Mouse (Mus musculus): ENCODE measurements at regions not wholly inside any gene's neighbourhood (a gene's known extent, or its start where the extent isn't known, plus 50 kb on each side); places are given as distances from the start of the nearest gene placed in this dataset.

GRCm38 (mm10) chr5:64401737-64402136 is 245.6 kb downstream of the Tbc1d1 start:
- no peaks in the 10 kb centered on the region for H3K9me3 ChIP-seq
- H3K4me1 ChIP-seq, result no peaks in the 10 kb centered on the region
- no peaks in the 10 kb centered on the region for H3K36me3 ChIP-seq
- no peak overlapping the region for H3K27ac ChIP-seq (replicated peaks)
- ATAC-seq (ENCODE audit: extremely low read depth, insufficient number of reproducible peaks, low FRiP score, low TSS enrichment), result no peak
- H3K4me2 ChIP-seq, result no peak overlapping the region
- no peak overlapping the region for H3K9ac ChIP-seq
- 71% methylated on average over 9 of the region's 9 CpGs for WGBS
- H3K4me3 ChIP-seq, result no peak overlapping the region
- no peaks in the 10 kb centered on the region for H3K27me3 ChIP-seq (replicated peaks)

- no peak for ATAC-seq (ENCODE audit: extremely low read depth, insufficient number of reproducible peaks, low FRiP score, low TSS enrichment)
- no peak overlapping the region for H3K9ac ChIP-seq
- H3K9me3 ChIP-seq, result no peaks in the 10 kb centered on the region
- WGBS, result 83% methylated on average over 11 of the region's 11 CpGs
- H3K4me1 ChIP-seq, result no peaks in the 10 kb centered on the region
- H3K4me3 ChIP-seq, result no peak overlapping the region
- H3K27ac ChIP-seq (replicated peaks), result no peak overlapping the region
- H3K27me3 ChIP-seq (replicated peaks), result no peaks in the 10 kb centered on the region
- H3K4me2 ChIP-seq, result no peak overlapping the region
- H3K36me3 ChIP-seq, result no peaks in the 10 kb centered on the region
Observed at GRCm38 (mm10) chr5:64403077-64403981, 247.2 kb downstream of the Tbc1d1 start.

GRCm38 (mm10) chr5:64403982-64404345 is 247.9 kb downstream of the Tbc1d1 start:
- Histone ChIP-seq H3K4me3 (no peak overlapping the region), H3K4me1 (no peaks in the 10 kb centered on the region), H3K27ac (replicated peaks) (no peak overlapping the region), H3K36me3 (no peaks in the 10 kb centered on the region), H3K4me2 (no peak overlapping the region), H3K9ac (no peak overlapping the region), H3K27me3 (replicated peaks) (no peaks in the 10 kb centered on the region), H3K9me3 (no peaks in the 10 kb centered on the region)
- WGBS, result 84% methylated on average over 7 of the region's 7 CpGs
- no peak for ATAC-seq (ENCODE audit: extremely low read depth, insufficient number of reproducible peaks, low FRiP score, low TSS enrichment)

GRCm38 (mm10) chr5:64404512-64404911 is 248.4 kb downstream of the Tbc1d1 start:
- Histone ChIP-seq H3K4me1 (no peaks in the 10 kb centered on the region), H3K4me2 (no peak overlapping the region), H3K4me3 (no peak overlapping the region), H3K36me3 (no peaks in the 10 kb centered on the region), H3K27me3 (replicated peaks) (no peaks in the 10 kb centered on the region), H3K27ac (replicated peaks) (no peak overlapping the region), H3K9ac (no peak overlapping the region), H3K9me3 (no peaks in the 10 kb centered on the region)
- ATAC-seq (ENCODE audit: extremely low read depth, insufficient number of reproducible peaks, low FRiP score, low TSS enrichment), result no peak
- 89% methylated on average over 5 of the region's 5 CpGs for WGBS

GRCm38 (mm10) chr5:64408938-64409337 is 252.8 kb downstream of the Tbc1d1 start:
- Histone ChIP-seq H3K27ac (replicated peaks) (no peak overlapping the region), H3K4me3 (no peak overlapping the region), H3K9ac (no peak overlapping the region), H3K36me3 (no peaks in the 10 kb centered on the region), H3K4me1 (peaks cover 13% of the 10 kb centered on the region), H3K4me2 (no peak overlapping the region), H3K27me3 (replicated peaks) (no peaks in the 10 kb centered on the region), H3K9me3 (no peaks in the 10 kb centered on the region)
- no peak for ATAC-seq (ENCODE audit: extremely low read depth, insufficient number of reproducible peaks, low FRiP score, low TSS enrichment)
- WGBS, result 65% methylated on average over 3 of the region's 3 CpGs

GRCm38 (mm10) chr5:64410621-64411020 is 254.5 kb downstream of the Tbc1d1 start:
- WGBS, result 49% methylated on average over 7 of the region's 7 CpGs
- no peak overlapping the region for H3K4me2 ChIP-seq

GRCm38 (mm10) chr5:64414519-64414918 is 258.4 kb downstream of the Tbc1d1 start:
- Histone ChIP-seq H3K4me2 (no peak overlapping the region), H3K9me3 (no peaks in the 10 kb centered on the region), H3K27me3 (replicated peaks) (no peaks in the 10 kb centered on the region), H3K36me3 (no peaks in the 10 kb centered on the region), H3K27ac (replicated peaks) (no peak overlapping the region), H3K4me3 (no peak overlapping the region), H3K9ac (no peak overlapping the region), H3K4me1 (peaks cover 13% of the 10 kb centered on the region)
- ATAC-seq (ENCODE audit: extremely low read depth, insufficient number of reproducible peaks, low FRiP score, low TSS enrichment), result no peak
- WGBS, result 62% methylated on average over 5 of the region's 5 CpGs

More at GRCm38 (mm10) chr5:64410621-64411020, 254.5 kb downstream of the Tbc1d1 start:
- Histone ChIP-seq H3K9me3 (no peaks in the 10 kb centered on the region), H3K4me3 (no peak overlapping the region), H3K36me3 (no peaks in the 10 kb centered on the region), H3K27ac (replicated peaks) (peak overlapping the region; percentile 3; the same call in 1 of the 2 replicates), H3K9ac (no peak overlapping the region), H3K4me1 (peaks cover 13% of the 10 kb centered on the region), H3K27me3 (replicated peaks) (no peaks in the 10 kb centered on the region)
- no peak for ATAC-seq (ENCODE audit: extremely low read depth, insufficient number of reproducible peaks, low FRiP score, low TSS enrichment)

- no peak for ATAC-seq (ENCODE audit: extremely low read depth, insufficient number of reproducible peaks, low FRiP score, low TSS enrichment)
- H3K4me1 ChIP-seq, result no peaks in the 10 kb centered on the region
- peaks cover 5% of the 10 kb centered on the region; the same call in 1 of the 2 replicates for H3K9me3 ChIP-seq
- H3K4me3 ChIP-seq, result no peak overlapping the region
- no peak overlapping the region for H3K9ac ChIP-seq
- H3K4me2 ChIP-seq, result no peak overlapping the region
- no peak overlapping the region for H3K27ac ChIP-seq (replicated peaks)
- 80% methylated on average over 1 of the region's 1 CpGs for WGBS
- H3K36me3 ChIP-seq, result no peaks in the 10 kb centered on the region
- H3K27me3 ChIP-seq (replicated peaks), result no peaks in the 10 kb centered on the region
Observed at GRCm38 (mm10) chr5:64419395-64419794, 263.3 kb downstream of the Tbc1d1 start.

GRCm38 (mm10) chr5:64422787-64423587 is 266.9 kb downstream of the Tbc1d1 start:
- 50% methylated on average over 13 of the region's 13 CpGs for WGBS
- Histone ChIP-seq H3K4me1 (no peaks in the 10 kb centered on the region), H3K36me3 (no peaks in the 10 kb centered on the region), H3K27me3 (replicated peaks) (no peaks in the 10 kb centered on the region), H3K27ac (replicated peaks) (no peak overlapping the region), H3K9ac (no peak overlapping the region), H3K4me3 (no peak overlapping the region), H3K9me3 (peaks cover 9% of the 10 kb centered on the region; the same call in 1 of the 2 replicates), H3K4me2 (no peak overlapping the region)
- no peak for ATAC-seq (ENCODE audit: extremely low read depth, insufficient number of reproducible peaks, low FRiP score, low TSS enrichment)

- no peaks in the 10 kb centered on the region for H3K27me3 ChIP-seq (replicated peaks)
- no peak overlapping the region for H3K4me3 ChIP-seq
- H3K9me3 ChIP-seq, result peaks cover 4% of the 10 kb centered on the region; the same call in 1 of the 2 replicates
- H3K27ac ChIP-seq (replicated peaks), result no peak overlapping the region
- H3K4me2 ChIP-seq, result no peak overlapping the region
- WGBS, result 82% methylated on average over 8 of the region's 8 CpGs
- no peaks in the 10 kb centered on the region for H3K36me3 ChIP-seq
- no peaks in the 10 kb centered on the region for H3K4me1 ChIP-seq
- no peak for ATAC-seq (ENCODE audit: extremely low read depth, insufficient number of reproducible peaks, low FRiP score, low TSS enrichment)
- H3K9ac ChIP-seq, result no peak overlapping the region
Observed at GRCm38 (mm10) chr5:64428822-64429221, 272.7 kb downstream of the Tbc1d1 start.

- H3K27ac ChIP-seq (replicated peaks), result no peak overlapping the region
- no peaks in the 10 kb centered on the region for H3K4me1 ChIP-seq
- WGBS, result 82% methylated on average over 3 of the region's 3 CpGs
- no peaks in the 10 kb centered on the region for H3K27me3 ChIP-seq (replicated peaks)
- H3K36me3 ChIP-seq, result no peaks in the 10 kb centered on the region
- no peak overlapping the region for H3K4me2 ChIP-seq
- peaks cover 4% of the 10 kb centered on the region; the same call in 1 of the 2 replicates for H3K9me3 ChIP-seq
- no peak for ATAC-seq (ENCODE audit: extremely low read depth, insufficient number of reproducible peaks, low FRiP score, low TSS enrichment)
- H3K9ac ChIP-seq, result no peak overlapping the region
- H3K4me3 ChIP-seq, result no peak overlapping the region
Observed at GRCm38 (mm10) chr5:64430501-64430900, 274.4 kb downstream of the Tbc1d1 start.

Measured in heart, embryonic 13.5 days (tissue).